ENCODE assay signal across 9 mouse cellular contexts in genomic region chr4:129286001-129286682, GRCm38 (mm10). TPM values are rescaled to one million over a fixed set of nuclear protein-coding genes. Genes with fewer than 3 reads are reported as not detected.
DNase-seq lines count a peak whose midpoint lies in the region; ATAC-seq lines count a peak whose summit lies in the region.
"Had no signal": no experiment of that assay in that cellular context is flagged by ENCODE, and none has a peak within 500 bp of the region (broad histone marks: within the 10 kb centered on the region; RNA-seq: fewer than 3 reads in every experiment).

No protein-coding gene starts in this region.

- H3K9me3 ChIP-seq in heart, embryonic 13.5 days: no peaks in the 10 kb centered on the region
- no peaks in the 10 kb centered on the region for H3K9me3 ChIP-seq in lung, embryonic 16.5 days (ENCODE audit: control insufficient read depth, low read length)

- H3K27ac ChIP-seq in heart, embryonic 13.5 days (replicated peaks): no peak overlapping the region
- H3K27ac ChIP-seq in lung, embryonic 16.5 days (ENCODE audit: low read length): no peak overlapping the region

- H3K36me3 ChIP-seq in heart, embryonic 13.5 days: no peaks in the 10 kb centered on the region
- no peaks in the 10 kb centered on the region for H3K36me3 ChIP-seq in lung, embryonic 16.5 days (ENCODE audit: control insufficient read depth, insufficient read depth, low read length)

- DNase-seq in 3T3-L1 (ENCODE audit: low read depth, low spot score) (peak; percentile 70), MN1 (ENCODE audit: low spot score) (peak; percentile 75)
- no peak for DNase-seq in spleen, postnatal 14 days (ENCODE audit: low spot score in 2 of 2)
- DNase-seq in left cerebral cortex, adult 8-10 months (ENCODE audit: low spot score in 2 of 2): no peak

- H3K9ac ChIP-seq in heart, embryonic 13.5 days: no peak overlapping the region
- H3K9ac ChIP-seq in lung, embryonic 16.5 days (ENCODE audit: low read length): no peak overlapping the region

- ATAC-seq in heart, embryonic 13.5 days (ENCODE audit: extremely low read depth, insufficient number of reproducible peaks, low FRiP score, low TSS enrichment): no peak
- ATAC-seq in lung, embryonic 16.5 days (ENCODE audit: low read depth): peak; percentile 13
- no peak for ATAC-seq in CD4-positive, CD25-positive, alpha-beta regulatory T cell, adult 4 months
- ATAC-seq in monocyte, adult 5-6 weeks (replicated peaks; ENCODE audit: insufficient number of reproducible peaks, low FRiP score, low TSS enrichment, poor library complexity, severe bottlenecking): no peak

- peaks cover 19% of the 10 kb centered on the region for H3K4me1 ChIP-seq in heart, embryonic 13.5 days
- H3K4me1 ChIP-seq in lung, embryonic 16.5 days (replicated peaks; ENCODE audit: control insufficient read depth, insufficient read depth, low read length): peaks cover 14% of the 10 kb centered on the region

- peak overlapping the region; percentile 98 for H3K4me2 ChIP-seq in heart, embryonic 13.5 days
- no peak overlapping the region for H3K4me2 ChIP-seq in lung, embryonic 16.5 days (ENCODE audit: low read depth, low read length)

- H3K4me3 ChIP-seq in heart, embryonic 13.5 days: peak overlapping the region; percentile 61
- H3K4me3 ChIP-seq in lung, embryonic 16.5 days (ENCODE audit: low read length): no peak overlapping the region

- 60% methylated on average over 5 of the region's 5 CpGs for whole genome bisulfite sequencing in heart, embryonic 13.5 days
- WGBS in lung, embryonic 16.5 days: 55% methylated on average over 5 of the region's 5 CpGs

- peaks cover 39% of the 10 kb centered on the region for H3K27me3 ChIP-seq in heart, embryonic 13.5 days (replicated peaks)
- peaks cover 11% of the 10 kb centered on the region; the same call in 1 of the 2 replicates for H3K27me3 ChIP-seq in lung, embryonic 16.5 days (ENCODE audit: control insufficient read depth, insufficient read depth, low read depth, low read length)

RNA-seq across cellular contexts. Expression of gene Sync, which starts 1.3 kb away (rescaled TPM):
- 1.1 and 1.6 TPM in 2 replicates for polyA plus RNA-seq in heart, embryonic 13.5 days (2015; fragmentation: Nextera tagmentation; extraction: Ambion mirVana)
- polyA plus RNA-seq in lung, embryonic 16.5 days (2015; fragmentation: Nextera tagmentation; extraction: Ambion mirVana): 0.50 and 0.75 TPM in 2 replicates
- under 1 TPM in 1 of 2 experiments, not detected in 1; 0.46 TPM for polyA plus RNA-seq in CD4-positive, CD25-positive, alpha-beta regulatory T cell, adult 4 months (2017; shearing (Covaris generic))
- 0.75 TPM in 1 of 3 replicates, not detected in the others for total RNA-seq in monocyte, adult 5-6 weeks (2017)
- 1 to 10 TPM; 1.6 to 2.7 (median 2.3) TPM for total RNA-seq in left cerebral cortex, adult 8-10 months (2022)
- total RNA-seq: liver, adult 2 months had no signal

RNA-seq across cellular contexts. Expression of gene C77080, which starts 24.9 kb away (rescaled TPM):
- 1.8 and 2.3 TPM in 2 replicates for polyA plus RNA-seq in heart, embryonic 13.5 days (2015; fragmentation: Nextera tagmentation; extraction: Ambion mirVana)
- polyA plus RNA-seq in lung, embryonic 16.5 days (2015; fragmentation: Nextera tagmentation; extraction: Ambion mirVana): 3.4 and 3.8 TPM in 2 replicates
- polyA plus RNA-seq in CD4-positive, CD25-positive, alpha-beta regulatory T cell, adult 4 months (2017; shearing (Covaris generic)): under 1 TPM; 0.20 to 0.27 TPM
- 0.32 to 0.57 TPM in 2 of 3 replicates, not detected in the other for total RNA-seq in monocyte, adult 5-6 weeks (2017)
- total RNA-seq in left cerebral cortex, adult 8-10 months (2022): 10 to 100 TPM; 15.2 to 22.8 (median 18.4) TPM

RNA-seq across cellular contexts. Expression of gene Rbbp4, which starts 49.0 kb away (rescaled TPM):
- 279 and 297 TPM in 2 replicates for polyA plus RNA-seq in heart, embryonic 13.5 days (2015; fragmentation: Nextera tagmentation; extraction: Ambion mirVana)
- 356 and 390 TPM in 2 replicates for polyA plus RNA-seq in lung, embryonic 16.5 days (2015; fragmentation: Nextera tagmentation; extraction: Ambion mirVana)
- 100 to 1,000 TPM; 252 to 315 TPM for polyA plus RNA-seq in CD4-positive, CD25-positive, alpha-beta regulatory T cell, adult 4 months (2017; shearing (Covaris generic))
- total RNA-seq in monocyte, adult 5-6 weeks (2017): 82.3 to 106 TPM (median 84.6 TPM) in 3 replicates
- total RNA-seq in left cerebral cortex, adult 8-10 months (2022): 100 to 1,000 TPM; 123 to 128 (median 127) TPM

RNA-seq across cellular contexts. Expression of gene Zbtb8os, which starts 49.4 kb away (rescaled TPM):
- polyA plus RNA-seq in heart, embryonic 13.5 days (2015; fragmentation: Nextera tagmentation; extraction: Ambion mirVana): 36.6 and 45.0 TPM in 2 replicates
- 45.5 and 47.3 TPM in 2 replicates for polyA plus RNA-seq in lung, embryonic 16.5 days (2015; fragmentation: Nextera tagmentation; extraction: Ambion mirVana)
- 10 to 100 TPM; 79.6 to 86.0 TPM for polyA plus RNA-seq in CD4-positive, CD25-positive, alpha-beta regulatory T cell, adult 4 months (2017; shearing (Covaris generic))
- 58.5 to 68.8 TPM (median 66.8 TPM) in 3 replicates for total RNA-seq in monocyte, adult 5-6 weeks (2017)
- 10 to 100 TPM; 28.6 to 40.7 (median 32.0) TPM for total RNA-seq in left cerebral cortex, adult 8-10 months (2022)

Comparison
In these comparisons a context has a peak if more than half of its experiments do, and no peak if none do; other contexts are left out.
1. DNase-seq: peak in 3T3-L1 (single experiment) and MN1 (single experiment); none in spleen, postnatal 14 days (0 of 2) and left cerebral cortex, adult 8-10 months (0 of 2).